Mouse (Mus musculus) gastrocnemius, postnatal 25 days (tissue): Measurements from ENCODE around the gene Adgra3. TPM values are rescaled to one million over a fixed set of nuclear protein-coding genes. Genes with fewer than 3 reads are reported as not detected.

Experiments used
- DNase-seq: peaks from one replicate; pipeline ENCODE4 v3.0.0; 2022
- total RNA-seq, 2 experiments: library from RNA; stranded (reverse); gene quantifications; 1 replicate in 1 of 2; 2 replicates in 1 of 2; pipeline ENCODE4 v1.2.3; 2021

Gene Adgra3
- total RNA-seq, 2 experiments from 2014 or later: 16.5 to 18.7 TPM

GRCm38 (mm10) chr5:49974211-49974610 is 84.6 kb downstream of the Adgra3 start:
- no peak for DNase-seq

DNA sequence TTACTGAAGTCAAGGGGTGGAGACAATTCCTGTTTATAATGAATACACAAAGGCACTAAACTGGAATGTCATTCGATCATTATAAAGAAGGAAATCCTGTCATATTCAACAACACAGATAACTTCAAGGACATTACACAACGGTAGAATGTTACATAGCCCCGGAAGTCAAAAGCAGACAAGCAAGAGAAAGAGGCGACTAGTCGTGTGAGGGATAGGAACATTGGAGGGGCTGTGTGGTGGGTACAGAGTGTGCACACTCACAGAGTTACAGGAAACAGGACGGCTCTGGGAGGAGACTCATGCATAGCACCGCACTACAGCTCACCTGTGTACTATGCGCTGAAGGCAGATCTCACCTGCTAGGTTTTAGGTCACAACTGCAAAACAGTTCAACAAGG is 89.1 kb downstream of the Adgra3 start:
- no peak for DNase-seq

- DNase-seq: no peak
These were observed 91.1 kb downstream of the Adgra3 start for GRCm38 (mm10) chr5:49967726-49968125.

DNA sequence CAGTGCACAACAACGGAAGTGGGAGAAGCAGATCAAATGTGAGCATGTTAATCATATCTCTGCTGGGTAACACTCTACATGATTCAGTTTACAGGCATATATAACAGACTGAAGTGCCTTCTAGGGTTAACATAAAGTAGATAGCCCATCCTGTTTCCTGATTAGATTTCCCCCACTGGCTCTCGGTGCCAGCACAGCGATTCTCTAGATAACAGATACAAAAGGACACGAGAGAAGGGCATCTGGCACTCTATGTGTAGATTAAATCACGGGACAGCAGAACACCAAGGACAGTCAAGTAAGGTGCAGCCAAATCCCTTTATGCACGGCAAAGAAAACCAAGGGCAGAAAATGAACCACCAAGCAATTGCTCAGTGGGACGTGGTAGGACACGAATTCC is 93.0 kb downstream of the Adgra3 start:
- no peak for DNase-seq

- DNase-seq: no peak
These were observed 97.1 kb downstream of the Adgra3 start for GRCm38 (mm10) chr5:49961478-49962431.

- no peak for DNase-seq
These were observed 122.5 kb downstream of the Adgra3 start for GRCm38 (mm10) chr5:49936354-49936753.

- no peak for DNase-seq
These were observed 134.1 kb downstream of the Adgra3 start for GRCm38 (mm10) chr5:49924712-49925111.

- DNase-seq: no peak
These were observed 143.1 kb downstream of the Adgra3 start for GRCm38 (mm10) chr5:49915695-49916106.
